Mouse (Mus musculus) layer of hippocampus, adult 9-11 months (tissue): ENCODE results near the gene Zfp651.
A peak's percentile ranks its signal among the peaks of the same experiment; 100 is the strongest.

ENCODE experiments used
- DNase-seq: peaks from one replicate; pipeline ENCODE4 v3.0.0; 2022

Gene Zfp651

DNA sequence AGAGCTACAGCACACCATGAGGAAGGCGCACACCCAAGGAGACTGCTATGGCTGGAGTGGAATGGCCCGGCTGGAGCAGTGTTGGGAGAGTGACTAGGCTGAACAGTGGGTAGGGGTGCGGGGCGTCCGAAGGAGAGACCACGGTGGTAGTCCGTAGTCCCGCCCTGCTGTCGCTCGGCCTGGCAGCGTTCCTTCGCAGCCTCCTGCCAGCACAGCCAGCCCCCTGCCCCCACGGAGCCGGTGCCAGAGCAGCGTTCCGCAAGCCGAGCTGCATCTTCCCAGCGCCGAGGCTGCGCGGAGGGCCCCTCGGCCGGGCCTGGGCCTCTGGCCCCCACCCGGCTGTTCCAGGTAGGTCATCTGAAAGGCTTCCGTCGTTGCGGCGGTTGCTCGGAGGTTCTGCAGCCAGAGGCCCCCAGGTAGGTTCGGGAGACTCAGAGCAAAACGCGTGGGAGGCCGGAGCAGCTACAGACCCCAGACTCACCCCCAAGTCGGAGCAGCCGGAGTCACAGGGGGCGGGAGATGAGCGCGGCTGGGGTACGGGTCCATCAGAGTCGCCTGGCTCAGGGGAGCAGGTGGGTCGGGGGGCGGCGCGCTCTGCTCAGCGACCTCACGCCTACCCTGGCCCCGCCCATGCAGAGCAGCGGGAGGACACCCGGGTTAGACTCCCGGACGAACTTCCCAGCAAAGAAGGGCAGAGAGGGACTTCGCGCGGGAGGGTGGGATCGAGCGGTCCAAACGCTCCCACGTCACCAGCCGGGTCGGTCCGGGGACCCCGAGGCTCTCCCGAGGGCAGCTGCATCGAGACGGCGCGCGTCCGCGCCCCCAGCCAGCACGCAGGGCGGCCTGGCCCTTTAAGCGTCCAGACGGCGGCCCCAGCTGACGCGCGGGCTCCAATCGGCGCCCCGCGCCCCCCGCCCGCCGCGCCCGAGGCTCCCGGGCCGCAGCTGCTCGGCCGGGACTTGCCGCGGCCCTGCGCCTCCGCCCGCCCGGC is at the start of gene Zfp651:
Gene Zfp651, plus strand, starts transcription at position 240 of the 991 bp plus-strand sequence.
- DNase-seq, result peak; percentile 68

DNA sequence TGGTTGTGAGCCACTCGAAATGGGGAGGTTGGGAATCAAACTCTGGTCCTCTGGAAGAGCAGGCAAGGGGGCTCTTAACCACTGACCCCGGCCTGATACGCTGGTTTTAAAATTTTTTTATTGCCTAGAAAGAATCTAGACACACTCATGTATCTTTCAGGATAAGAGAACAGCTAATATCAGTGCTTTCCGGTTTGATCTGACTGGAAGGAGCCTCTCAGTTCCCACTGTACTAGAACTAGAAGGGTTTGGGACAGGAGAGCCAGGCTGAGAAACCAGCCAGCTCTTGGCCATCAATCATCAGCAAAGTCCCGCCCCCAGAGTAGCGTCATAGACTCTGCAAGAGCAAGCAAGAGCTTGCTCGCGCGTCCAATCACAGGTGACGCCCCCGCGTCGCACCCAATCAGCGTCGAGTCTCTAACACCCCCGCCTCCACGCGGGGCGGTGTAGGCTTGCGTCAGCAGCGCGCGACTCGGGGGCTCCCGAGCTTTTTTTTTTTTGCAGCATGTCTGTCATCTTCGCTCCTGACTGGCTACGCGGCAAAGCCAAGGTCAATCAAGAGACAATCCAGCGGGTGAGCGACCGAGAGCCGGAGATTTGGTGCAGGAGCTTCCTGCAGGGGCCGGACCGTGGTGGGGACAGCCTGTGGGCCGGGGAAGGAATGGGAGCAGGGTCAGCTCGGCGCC is 49.1 kb upstream of the Zfp651 start, which contains the start of gene Ss18l2:
Gene Ss18l2, plus strand, starts transcription at position 432 of the 686 bp plus-strand sequence.
- DNase-seq, result peak; percentile 99

DNA sequence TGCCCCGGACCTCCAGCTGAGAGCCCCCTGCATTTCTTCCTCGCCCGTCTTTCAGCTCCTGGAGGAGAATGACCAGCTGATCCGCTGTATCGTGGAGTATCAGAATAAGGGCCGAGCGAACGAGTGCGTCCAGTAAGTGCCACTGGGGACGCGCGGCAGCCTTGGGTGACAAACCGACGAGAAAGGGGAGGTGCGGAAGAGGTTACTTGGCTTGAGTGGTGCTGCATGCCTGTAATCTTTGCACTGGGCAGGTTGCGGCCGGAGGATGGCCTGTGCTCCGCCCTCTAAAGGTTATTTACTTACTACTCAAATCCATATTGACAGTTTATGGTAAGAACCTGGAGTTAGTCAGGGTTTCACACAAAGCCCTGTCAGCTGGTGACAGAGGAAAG is 48.5 kb upstream of the Zfp651 start:
- no peak for DNase-seq

DNA sequence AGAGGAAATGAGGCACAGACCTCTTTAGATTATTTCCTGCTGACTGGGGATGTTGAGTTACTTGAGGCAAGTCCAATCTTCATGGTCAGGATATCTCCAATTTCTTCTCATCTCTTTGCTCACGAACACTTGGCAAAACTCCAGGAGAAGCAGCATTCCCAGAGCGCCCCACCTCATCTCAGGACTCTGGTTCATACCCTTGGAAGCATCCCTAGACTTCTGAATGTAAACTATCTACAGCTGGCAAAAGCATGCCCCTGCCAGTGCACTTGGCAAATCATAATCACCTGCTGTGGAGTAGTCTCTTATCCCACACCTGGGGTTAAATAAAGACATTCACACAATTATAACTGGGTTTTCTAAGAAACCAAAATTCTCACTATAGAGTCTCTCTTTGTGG is 42.1 kb upstream of the Zfp651 start:
- DNase-seq, result no peak

DNA sequence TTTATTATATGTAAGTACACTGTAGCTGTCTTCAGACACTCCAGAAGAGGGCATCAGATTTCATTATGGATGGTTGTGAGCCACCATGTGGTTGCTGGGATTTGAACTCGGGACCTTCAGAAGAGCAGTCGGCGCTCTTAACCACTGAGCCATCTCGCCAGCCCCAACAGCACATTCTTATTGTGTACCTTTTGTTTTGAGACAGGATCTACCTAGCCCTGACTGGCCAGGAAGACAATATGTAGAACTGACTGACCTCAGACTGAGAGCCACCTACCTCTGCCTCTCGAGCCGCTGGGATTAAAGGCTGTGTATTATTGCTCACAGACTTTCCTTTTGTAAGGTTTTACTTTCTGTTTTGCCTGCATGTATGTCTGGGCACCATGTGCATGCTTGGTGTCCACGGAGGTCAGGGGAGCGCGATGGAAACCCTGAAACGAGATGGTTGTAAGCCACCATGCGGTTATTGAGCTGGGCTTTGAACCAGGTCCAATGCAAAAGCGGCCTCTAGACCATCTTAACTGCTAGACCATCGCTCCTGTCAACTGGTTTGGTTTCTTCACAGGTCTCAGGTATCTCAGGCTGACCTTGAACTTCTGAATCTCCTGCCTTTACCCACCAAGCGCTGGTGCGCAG is 40.9 kb upstream of the Zfp651 start:
- DNase-seq, result no peak

DNA sequence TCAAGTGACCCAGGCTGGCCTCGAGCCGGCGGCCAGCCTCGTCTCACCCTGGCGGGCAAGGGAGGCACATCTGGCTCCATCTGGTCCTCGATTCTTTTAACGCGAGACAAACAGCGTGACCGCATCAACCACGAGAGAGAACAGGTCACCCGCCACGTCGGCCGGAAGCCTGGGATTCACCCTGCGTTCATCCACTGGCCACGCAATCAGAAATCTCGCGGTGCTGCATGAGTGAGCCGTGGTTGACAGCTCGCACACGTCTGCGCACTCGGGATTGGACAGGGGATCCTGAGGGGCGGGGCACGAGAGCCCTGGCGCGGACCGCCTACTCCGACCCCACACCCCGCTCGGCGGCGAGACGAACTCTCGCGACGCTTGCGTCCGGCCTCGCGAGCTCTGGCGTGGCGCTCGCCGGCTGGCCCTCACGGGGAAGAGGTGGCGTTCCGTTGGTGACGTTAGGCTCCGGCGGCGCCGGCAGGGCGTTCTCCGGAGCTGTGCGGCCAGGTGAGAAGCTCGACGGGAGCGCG is 40.3 kb upstream of the Zfp651 start, which contains the start of gene Nktr:
Gene Nktr, plus strand, starts transcription at position 378 of the 527 bp plus-strand sequence.
- peak; percentile 99 for DNase-seq

DNA sequence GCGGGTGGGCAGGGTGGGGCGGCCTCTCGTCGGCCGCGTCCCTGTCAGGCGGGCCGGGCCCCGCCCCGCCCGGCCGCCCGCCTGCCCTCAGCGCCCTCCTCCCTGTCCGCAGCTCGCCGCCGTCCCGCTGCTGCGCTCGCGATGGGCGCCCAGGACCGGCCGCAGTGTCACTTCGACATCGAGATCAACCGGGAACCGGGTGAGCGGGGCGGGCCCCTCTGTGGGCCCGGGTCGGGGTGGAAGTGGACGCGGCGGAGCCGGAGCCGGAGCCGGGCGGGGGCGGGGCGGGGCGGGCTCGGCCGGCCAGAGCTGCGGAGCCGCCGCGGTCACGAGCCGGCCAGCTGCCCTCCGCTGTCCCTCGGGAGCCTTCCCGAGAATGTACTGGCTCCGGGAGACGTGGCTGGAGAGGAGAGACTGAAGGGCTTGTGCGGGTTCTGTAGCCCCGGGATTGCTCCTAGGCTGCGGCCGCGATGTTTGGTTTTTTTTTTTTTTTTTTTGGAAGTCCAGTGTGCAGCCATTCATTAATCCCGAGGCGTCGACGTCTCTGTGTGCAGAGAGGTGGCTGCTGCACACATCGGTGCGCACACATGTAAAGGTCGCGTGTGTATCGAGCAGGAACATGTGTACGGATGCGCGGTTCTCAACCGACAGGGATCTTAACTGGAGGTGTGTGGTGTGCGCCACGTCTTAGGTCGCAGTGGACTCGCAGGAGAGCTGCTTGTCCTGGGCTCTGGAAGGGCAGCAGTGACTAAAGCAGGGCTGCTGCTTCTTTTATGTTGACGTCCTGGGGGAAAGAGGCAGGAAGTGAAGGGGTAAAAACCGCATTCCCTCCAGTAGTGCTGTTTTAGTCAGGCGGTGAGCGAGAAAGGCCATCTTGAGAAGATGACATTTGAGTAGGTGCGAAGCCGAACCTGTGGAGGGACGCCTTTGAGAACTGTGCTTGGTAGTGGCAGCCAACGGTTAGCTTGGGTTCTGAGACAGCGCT is 39.5 kb upstream of the Zfp651 start:
- no peak for DNase-seq

DNA sequence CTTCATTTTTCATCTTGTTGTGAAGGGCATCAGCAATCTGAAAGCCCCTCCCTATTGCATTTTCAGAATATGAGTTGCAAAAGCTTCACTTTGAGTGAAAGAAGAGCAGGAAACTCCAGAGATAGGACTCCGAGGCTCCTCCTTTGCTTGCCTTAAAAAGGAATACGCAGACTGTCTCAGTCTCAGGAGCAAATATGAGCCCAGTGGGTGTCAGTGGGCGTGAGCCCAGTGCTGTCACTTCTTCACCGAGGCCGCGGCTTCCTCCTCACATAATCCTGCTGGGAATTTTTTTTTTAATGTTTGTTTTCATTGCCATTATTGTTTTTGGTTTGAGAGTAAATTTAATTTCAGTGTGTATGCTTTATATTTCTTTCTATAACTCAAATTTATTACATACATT is 18.6 kb upstream of the Zfp651 start:
- no peak for DNase-seq

DNA sequence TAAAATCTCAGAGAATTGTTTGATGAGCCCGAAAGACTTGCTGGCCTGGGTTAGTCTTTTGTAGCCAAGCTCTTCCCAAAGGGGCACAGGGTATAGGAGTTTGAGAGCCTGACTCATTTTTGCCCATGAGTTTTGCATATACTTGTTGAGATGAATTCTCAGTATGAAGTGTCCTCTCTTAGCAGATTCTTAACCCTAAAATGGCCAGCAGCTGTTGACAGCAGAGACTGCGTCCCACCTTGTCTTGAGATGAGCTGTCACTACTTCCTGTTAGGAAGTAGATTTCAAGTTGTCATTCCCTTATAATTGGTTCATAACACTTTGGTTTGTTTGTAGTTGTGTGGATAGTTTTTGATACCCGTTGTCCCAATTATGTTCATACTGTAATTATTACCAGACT is 18.0 kb upstream of the Zfp651 start:
- DNase-seq, result no peak

DNA sequence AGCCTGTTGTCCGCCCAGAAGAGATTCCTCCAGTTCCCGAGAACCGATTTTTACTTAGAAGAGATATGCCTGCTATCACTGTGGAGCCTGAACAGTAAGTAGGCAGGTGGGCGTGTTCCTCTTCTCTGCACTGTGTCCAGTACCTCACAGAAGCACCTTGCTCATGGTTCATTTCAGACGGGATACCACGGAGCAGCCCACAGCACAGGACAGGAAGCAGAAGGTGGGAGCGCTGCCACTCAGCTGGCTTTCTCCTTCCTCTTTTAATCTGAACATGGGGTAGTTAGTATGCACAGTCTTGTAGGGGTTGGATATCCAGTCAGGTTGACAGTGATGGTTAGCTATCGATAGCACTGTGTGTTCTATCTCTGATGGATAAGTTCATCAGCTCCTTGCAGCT is 15.1 kb upstream of the Zfp651 start:
- no peak for DNase-seq

DNA sequence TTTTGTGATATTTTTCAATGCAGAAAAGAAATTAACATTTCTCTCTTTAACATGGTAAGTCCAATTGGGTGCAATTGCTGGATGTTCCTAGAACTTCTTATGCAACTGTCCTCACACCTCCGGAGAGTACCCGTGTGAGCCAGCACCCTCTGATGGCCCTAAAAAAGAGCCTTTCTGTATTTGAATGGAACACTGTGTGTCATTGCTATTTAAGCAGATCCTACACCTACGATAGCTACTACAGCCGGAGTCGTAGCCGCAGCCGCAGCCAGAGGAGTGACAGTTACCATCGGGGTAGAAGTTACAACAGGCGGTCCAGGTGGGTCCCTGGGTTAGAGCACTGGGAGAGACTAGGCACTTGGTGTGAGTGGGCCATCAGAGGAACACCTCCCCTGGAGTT is 6.4 kb upstream of the Zfp651 start:
- no peak for DNase-seq

DNA sequence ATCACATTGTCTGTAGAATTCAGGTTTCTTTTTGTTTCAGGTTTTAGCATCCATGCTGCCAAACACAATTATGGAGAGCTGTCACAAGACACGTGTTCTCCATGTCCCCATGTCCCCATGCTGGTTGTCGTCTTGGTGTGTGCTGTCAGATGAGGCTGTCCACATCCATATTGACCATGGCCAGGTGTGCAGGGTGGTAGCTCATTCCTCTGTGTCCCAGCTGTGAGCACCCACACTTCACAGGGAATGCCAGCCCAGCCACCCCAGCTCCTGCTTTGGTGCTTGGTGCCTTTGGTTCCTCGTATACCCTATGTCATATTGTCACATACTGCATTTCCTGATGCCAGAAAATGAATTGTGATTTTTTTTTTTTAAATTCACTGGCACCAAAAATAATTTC is 4.5 kb upstream of the Zfp651 start:
- no peak for DNase-seq

DNA sequence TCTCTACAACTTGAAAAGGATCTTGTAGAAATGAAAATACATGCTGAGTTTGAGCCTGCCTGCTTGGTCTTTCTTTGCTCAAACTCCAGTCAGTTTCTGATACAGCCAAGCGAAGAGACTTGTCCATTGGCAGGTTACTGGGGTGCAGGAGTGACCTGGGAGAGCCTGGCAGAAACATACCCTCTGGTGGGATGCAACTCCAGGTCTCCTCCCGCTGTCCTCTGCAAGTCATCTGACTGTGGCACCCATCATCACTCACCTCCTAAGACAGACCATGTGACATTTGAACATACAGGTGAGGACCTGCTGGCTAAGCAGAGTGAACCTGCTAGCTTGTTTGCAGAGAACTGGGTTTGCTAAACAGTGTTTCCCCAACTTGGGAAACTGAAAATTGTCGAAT is 2.3 kb upstream of the Zfp651 start:
- no peak for DNase-seq

DNA sequence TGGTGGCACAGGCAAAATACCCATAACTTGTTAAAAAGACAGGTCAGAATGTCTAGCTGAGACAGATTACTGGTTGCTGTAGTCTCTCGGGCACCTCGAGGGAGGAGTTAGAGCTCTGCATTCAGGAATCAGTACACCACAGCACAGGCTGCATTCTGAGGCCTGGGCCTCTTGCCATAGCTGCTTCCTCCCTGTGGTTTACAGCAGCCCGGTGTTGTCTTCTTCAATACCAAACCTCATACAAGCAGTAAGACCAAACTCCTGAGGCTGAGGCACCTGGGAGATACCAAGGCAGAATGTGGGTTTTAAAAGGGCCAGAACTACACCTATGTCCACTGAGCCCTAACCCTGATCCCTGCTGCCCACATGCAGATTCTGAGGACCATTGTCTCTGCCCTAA is 1.7 kb upstream of the Zfp651 start:
- DNase-seq, result no peak

DNA sequence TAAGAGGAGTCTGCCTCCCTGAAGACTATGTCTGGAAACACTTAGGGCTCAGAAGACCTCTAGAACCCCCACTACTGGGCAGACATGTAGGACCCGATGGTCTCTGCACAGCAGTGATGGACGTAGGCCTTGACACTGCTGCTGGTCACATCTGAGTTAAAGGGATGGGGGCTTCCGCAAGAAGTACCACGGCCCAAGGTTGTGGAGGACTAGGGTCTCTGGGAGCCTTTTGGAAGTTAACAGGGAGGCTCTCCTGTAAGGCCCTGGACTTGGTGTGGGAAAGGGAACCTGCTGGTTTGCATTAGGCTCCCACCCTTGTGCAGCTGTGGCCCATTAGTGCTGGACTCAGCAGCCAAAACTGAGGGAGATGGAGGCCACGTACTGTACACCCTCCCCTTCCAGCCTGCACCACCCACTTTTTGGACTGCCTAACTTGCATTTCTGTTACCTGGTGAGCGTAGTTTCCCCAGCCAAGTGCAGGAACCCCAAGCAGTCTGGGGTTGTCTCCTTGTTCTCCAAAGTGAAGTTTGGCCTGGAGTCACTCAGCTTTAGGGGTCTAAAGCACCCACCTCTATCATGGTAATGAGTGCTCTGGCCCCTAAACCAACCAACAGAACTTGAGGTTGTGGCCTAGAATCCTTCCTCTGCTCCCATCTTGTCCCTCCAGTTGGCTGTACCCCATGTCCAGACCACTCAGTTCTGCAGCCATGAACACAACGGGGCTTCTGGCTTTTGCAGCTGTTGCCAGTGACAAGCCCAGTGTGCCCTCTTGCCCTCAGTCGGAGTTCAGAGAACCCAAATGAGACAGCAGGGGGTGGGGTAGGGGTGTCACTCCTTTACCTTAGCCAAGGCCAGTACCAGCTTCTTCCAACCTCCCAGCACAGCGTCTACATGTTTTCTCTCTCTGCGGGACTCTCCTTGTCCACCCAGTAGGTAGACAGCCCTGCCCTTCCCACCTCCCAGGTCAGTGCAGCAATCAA is 1.0 kb upstream of the Zfp651 start:
- no peak for DNase-seq

DNA sequence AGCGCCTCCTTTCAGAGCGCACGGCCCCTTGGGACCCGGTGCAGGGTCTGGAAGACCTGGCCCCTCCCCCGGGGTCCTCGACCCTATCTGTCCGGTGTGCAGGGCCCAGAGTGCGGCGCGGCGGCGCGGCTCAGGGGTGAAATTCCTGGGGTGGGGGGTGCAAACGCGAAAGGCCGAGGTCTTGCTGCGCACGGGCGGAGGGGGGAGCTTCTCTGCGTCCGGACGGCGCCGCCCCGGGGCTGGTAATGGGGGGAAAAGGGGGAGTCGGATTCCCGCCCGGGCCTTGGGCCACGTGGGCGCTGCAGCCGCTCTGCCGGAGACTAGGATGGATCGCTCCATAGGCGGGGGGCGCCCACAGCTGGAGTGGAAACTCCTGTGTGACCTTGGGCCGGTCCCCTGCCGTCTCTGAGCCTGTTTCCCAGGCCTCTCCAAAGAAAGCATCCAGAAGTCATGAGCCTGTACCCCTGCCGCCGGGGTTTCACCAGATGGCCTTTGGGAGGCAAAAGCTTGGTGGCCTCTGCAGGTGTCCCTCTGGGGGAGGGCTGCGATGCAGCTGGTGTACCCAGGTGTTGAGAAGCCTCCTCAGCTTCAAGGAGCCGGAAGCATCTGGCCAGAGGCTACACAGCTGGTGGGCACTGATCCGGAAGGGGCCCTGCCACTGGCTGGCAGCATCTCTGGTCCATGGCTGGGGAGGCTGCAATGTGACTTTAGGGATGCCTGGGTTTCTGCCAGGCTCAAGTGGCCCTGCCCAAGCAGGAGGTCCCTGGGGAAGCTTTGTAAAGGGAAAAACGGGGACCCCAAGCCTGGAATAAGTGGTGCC is 1.4 kb downstream of the Zfp651 start:
- DNase-seq, result peak; percentile 30

DNA sequence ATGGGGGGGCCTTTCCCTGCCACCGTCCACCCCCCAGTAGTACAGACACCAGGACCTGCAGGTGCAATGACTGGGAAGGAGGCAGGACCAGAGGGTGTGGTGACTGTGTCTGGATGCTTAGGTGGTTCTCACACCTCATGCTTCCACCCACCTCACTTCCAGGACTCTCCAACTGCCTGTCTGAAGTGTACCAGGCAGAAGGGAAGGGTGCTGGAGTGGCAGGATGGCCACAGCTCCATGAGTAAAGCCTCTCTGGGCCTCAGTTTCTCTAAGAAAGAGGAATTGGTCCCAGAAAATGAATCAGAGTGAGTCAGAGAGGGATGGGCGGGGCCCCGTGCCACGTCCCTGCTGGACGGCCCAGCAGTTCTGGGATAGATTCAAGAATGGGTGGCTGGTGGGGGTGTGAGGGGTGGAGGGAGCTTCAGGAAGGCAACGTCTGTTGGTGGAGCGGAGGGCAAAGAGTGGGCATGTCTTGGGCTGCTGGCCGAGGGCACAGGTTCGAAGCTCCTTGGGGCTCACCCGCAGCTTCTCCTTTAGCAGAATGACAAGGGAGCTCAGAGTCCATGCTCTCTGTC is 2.0 kb downstream of the Zfp651 start:
- no peak for DNase-seq

DNA sequence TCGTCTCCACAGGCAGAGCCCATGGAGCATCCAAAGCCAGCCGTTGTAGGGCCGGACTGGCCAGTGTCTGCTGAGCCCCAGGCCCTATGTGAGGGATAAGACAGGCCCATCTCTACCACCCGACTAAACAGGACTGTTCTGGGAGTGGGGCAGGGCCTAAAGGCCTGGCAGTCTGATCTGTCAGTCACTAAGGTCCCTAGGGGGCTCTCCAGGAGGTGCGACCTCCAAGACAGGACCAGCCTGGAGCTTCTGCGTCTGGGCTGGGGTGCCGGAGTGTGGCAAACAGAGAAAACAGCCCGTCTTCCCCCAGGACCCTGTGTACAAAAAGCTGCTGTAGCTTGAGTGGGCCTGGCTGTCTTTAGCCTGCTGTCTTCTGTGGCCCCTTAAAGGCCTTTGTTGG is 2.7 kb downstream of the Zfp651 start:
- DNase-seq, result no peak

DNA sequence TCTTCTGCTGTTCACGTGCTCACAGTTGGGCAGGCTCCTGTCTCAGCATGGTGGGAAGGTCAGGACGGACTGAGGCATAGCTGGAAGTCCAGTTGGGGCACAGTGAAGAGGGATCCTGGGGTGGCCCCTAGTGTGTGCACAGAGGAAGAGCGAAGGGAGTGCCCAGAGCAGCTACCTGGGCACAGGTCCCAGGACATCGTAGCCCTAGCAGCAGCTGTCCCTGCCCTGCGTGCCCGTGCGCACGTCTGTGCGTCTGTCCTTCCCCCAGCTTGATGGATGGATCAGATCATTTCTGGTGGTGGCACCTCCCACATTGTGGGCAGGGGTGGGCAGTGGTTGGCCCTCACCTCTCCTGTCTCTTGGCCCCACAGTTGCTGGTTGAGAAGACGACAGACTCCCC is 3.1 kb downstream of the Zfp651 start:
- peak; percentile 35 for DNase-seq
